Mouse (Mus musculus) CH12.LX (cell line): ENCODE measurements around the gene Gbp3.

Source experiments
- CHD1 ChIP-seq: IDR thresholded peaks from 2 replicates; pipeline ENCODE4 v1.6.1; 2012; ENCODE audit warnings: low read depth, low read length, improper control_type of control experiment, inconsistent platforms
- CTCF ChIP-seq, 2 experiments: IDR thresholded peaks in 1 of 2; conservative IDR thresholded peaks in 1 of 2; 2 replicates each; pipeline ENCODE4 v1.5.1; 2011 to 2012; ENCODE audit warnings: low read depth in 2 of 2, low read length in 2 of 2, improper control_type of control experiment in 1 of 2, inconsistent platforms in 1 of 2, mild to moderate bottlenecking in 1 of 2, moderate library complexity in 1 of 2
- ELF1 ChIP-seq: IDR thresholded peaks from 2 replicates; pipeline ENCODE4 v1.6.1; 2014; ENCODE audit warnings: low read depth, mild to moderate bottlenecking, inconsistent platforms, low read length, improper control_type of control experiment
- EP300 ChIP-seq: IDR thresholded peaks from 2 replicates; pipeline ENCODE4 v1.6.1; 2011; ENCODE audit warnings: low read length, improper control_type of control experiment
- MAFK ChIP-seq: IDR thresholded peaks from 2 replicates; pipeline ENCODE4 v1.6.1; 2011; ENCODE audit warnings: low read length, improper control_type of control experiment; ENCODE audit not compliant: insufficient replicate concordance
- UBTF ChIP-seq: IDR thresholded peaks from 2 replicates; pipeline ENCODE4 v1.6.1; 2012; ENCODE audit warnings: low read depth, mild to moderate bottlenecking, inconsistent platforms, low read length, improper control_type of control experiment, moderate library complexity
- USF1 ChIP-seq: IDR thresholded peaks from 2 replicates; pipeline ENCODE4 v1.6.1; 2014; ENCODE audit warnings: low read depth, mild to moderate bottlenecking, inconsistent platforms, low read length, improper control_type of control experiment
- ZC3H11A ChIP-seq: IDR thresholded peaks from 2 replicates; pipeline ENCODE4 v1.6.1; 2012; ENCODE audit warnings: low read depth, mild to moderate bottlenecking, inconsistent platforms, low read length, improper control_type of control experiment

DNA sequence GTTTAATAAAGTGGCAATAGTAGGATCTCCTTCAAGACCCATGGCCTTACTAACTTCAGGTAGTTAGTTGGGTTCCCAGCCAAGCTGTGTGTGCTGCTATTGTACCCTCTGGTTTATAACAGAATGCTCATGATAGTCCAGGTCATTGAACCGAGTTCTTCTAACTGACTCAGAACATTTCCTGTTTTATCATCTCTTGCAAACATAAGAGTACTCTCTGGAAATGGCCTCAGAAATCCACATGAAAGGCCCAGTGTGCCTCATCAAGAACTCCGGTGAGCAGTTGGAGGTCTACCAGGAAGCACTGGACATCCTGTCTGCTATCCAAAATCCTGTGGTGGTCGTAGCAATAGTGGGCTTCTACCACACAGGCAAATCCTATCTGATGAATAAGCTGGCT lies 38.1 kb downstream of the Gbp3 start:
- no peak for TF ChIP-seq CTCF (conservative IDR thresholded peaks at IDR 0.05 in 1 of 2, IDR thresholded peaks at IDR 0.05 in 1 of 2; ENCODE audit: low read depth in 2 of 2, low read length in 2 of 2)
- TF ChIP-seq EP300: peak; percentile 52
- TF ChIP-seq USF1: no peak
- TF ChIP-seq ZC3H11A: no peak
- TF ChIP-seq UBTF: no peak
- TF ChIP-seq MAFK: 0 out of 2 replicates have a peak, but pooled peaks have one; percentile 48
- TF ChIP-seq ELF1: no peak
- TF ChIP-seq CHD1: peak; percentile 42; the same call in 1 of the 2 replicates
